Mouse (Mus musculus) forebrain, postnatal 0 days (tissue): Measurements from ENCODE around the gene Frrs1l. TPM values are rescaled to one million over a fixed set of nuclear protein-coding genes. Genes with fewer than 3 reads are reported as not detected.

ENCODE experiments used
- ATAC-seq: fragments of 200-750 bp; cut with Nextera tagmentation; 2 replicates; pipeline ENCODE4 v1.8.0; 2017; ENCODE audit warnings: mild to moderate bottlenecking, moderate library complexity
- DNase-seq: peaks from one replicate; pipeline ENCODE4 v3.0.0-alpha.2; 2015
- H3K27ac ChIP-seq: fragments of 300-500 bp; sonication (generic); 2 replicates; pipeline ENCODE4 v1.5.1; 2014; ENCODE audit warnings: low read depth, mild to moderate bottlenecking, antibody characterized with exemption, low read length, moderate library complexity, mixed read lengths
- H3K27me3 ChIP-seq: fragments of 300-500 bp; sonication (generic); 2 replicates; pipeline ENCODE4 v1.6.1; 2014; ENCODE audit warnings: mild to moderate bottlenecking, low read length, mixed read lengths; ENCODE audit not compliant: insufficient read depth
- H3K36me3 ChIP-seq: fragments of 300-500 bp; sonication (generic); 2 replicates; pipeline ENCODE4 v1.6.1; 2014; ENCODE audit warnings: mild to moderate bottlenecking, moderate library complexity; ENCODE audit not compliant: insufficient read depth
- H3K4me1 ChIP-seq: fragments of 300-500 bp; sonication (generic); 2 replicates; pipeline ENCODE4 v1.6.1; 2014; ENCODE audit warnings: antibody characterized with exemption; ENCODE audit not compliant: insufficient read depth
- H3K4me2 ChIP-seq: fragments of 300-500 bp; sonication (generic); 2 replicates; pipeline ENCODE4 v1.6.1; 2014; ENCODE audit warnings: low read depth, mild to moderate bottlenecking, moderate library complexity
- H3K4me3 ChIP-seq: fragments of 300-500 bp; sonication (generic); 2 replicates; pipeline ENCODE4 v1.5.1; 2014; ENCODE audit warnings: low read depth, low read length, mixed read lengths
- H3K9ac ChIP-seq: fragments of 300-500 bp; sonication (generic); 2 replicates; pipeline ENCODE4 v1.6.1; 2014; ENCODE audit warnings: mild to moderate bottlenecking
- H3K9me3 ChIP-seq: fragments of 300-500 bp; sonication (generic); 2 replicates; pipeline ENCODE4 v1.6.1; 2016; ENCODE audit warnings: low read length
- CTCF ChIP-seq: sonication (generic); IDR thresholded peaks from 2 replicates; pipeline ENCODE4 v1.5.1; 2016; ENCODE audit warnings: antibody characterized with exemption, control low read depth, low read depth
- WGBS: fragments of 180-500 bp; shearing (Covaris S2); extraction: QIAGEN DNeasy Blood & Tissue Kit; methylation state at CpG from one replicate; pipeline ENCODE4 v1.1.7; 2014; 5-methylcytosine and 5-hydroxymethylcytosine counted together
- polyA plus RNA-seq: library from polyadenylated mRNA; unstranded; fragments of >200 nt; fragmentation: Nextera tagmentation; extraction: Ambion mirVana; gene quantifications from 2 replicates; pipeline ENCODE4 v1.2.1, GENCODE M21; 2015
- total RNA-seq: library from RNA; depleted of rRNA; stranded (reverse); fragments of >200 nt; gene quantifications from 2 replicates; pipeline ENCODE4 v1.2.3, GENCODE M21; 2014

Gene Frrs1l
- total and polyA plus RNA-seq, 2 experiments from 2014 or later = 25.2 to 43.4 TPM

- no peak overlapping the region for H3K9ac ChIP-seq
- ATAC-seq = no peak
- H3K4me2 ChIP-seq = no peak overlapping the region
- TF ChIP-seq CTCF = no peak
- 86% methylated on average over 9 of the region's 9 CpGs for WGBS
- H3K4me1 ChIP-seq = peaks cover 7% of the 10 kb centered on the region; the same call in 1 of the 2 replicates
- no peaks in the 10 kb centered on the region for H3K36me3 ChIP-seq
- H3K27me3 ChIP-seq = no peaks in the 10 kb centered on the region
- no peaks in the 10 kb centered on the region for H3K9me3 ChIP-seq
- no peak overlapping the region for H3K4me3 ChIP-seq
- H3K27ac ChIP-seq = no peak overlapping the region
- no peak for DNase-seq
Observed at GRCm38 (mm10) chr4:57007717-57008116, 17.5 kb upstream of the Frrs1l start.

GRCm38 (mm10) chr4:57005011-57005410, 14.8 kb upstream of the Frrs1l start:
- WGBS = 48% methylated on average over 8 of the region's 8 CpGs
- H3K4me2 ChIP-seq = no peak overlapping the region
- DNase-seq (peak; percentile 78), ATAC-seq (peak; percentile 88)
- TF ChIP-seq CTCF = no peak
- no peaks in the 10 kb centered on the region for H3K27me3 ChIP-seq
- H3K36me3 ChIP-seq = no peaks in the 10 kb centered on the region
- H3K4me3 ChIP-seq = no peak overlapping the region
- H3K9me3 ChIP-seq = no peaks in the 10 kb centered on the region
- H3K4me1 ChIP-seq = peaks cover 7% of the 10 kb centered on the region; the same call in 1 of the 2 replicates
- no peak overlapping the region for H3K9ac ChIP-seq
- H3K27ac ChIP-seq = no peak overlapping the region

GRCm38 (mm10) chr4:57003886-57004285, 13.7 kb upstream of the Frrs1l start:
- H3K9ac ChIP-seq = no peak overlapping the region
- H3K27ac ChIP-seq = no peak overlapping the region
- WGBS = 81% methylated on average over 8 of the region's 8 CpGs
- H3K4me2 ChIP-seq = no peak overlapping the region
- no peaks in the 10 kb centered on the region for H3K9me3 ChIP-seq
- H3K4me3 ChIP-seq = no peak overlapping the region
- TF ChIP-seq CTCF = no peak
- no peak for DNase-seq
- H3K36me3 ChIP-seq = no peaks in the 10 kb centered on the region
- peaks cover 7% of the 10 kb centered on the region; the same call in 1 of the 2 replicates for H3K4me1 ChIP-seq
- ATAC-seq = no peak
- no peaks in the 10 kb centered on the region for H3K27me3 ChIP-seq

- no peaks in the 10 kb centered on the region for H3K9me3 ChIP-seq
- H3K4me1 ChIP-seq = peaks cover 7% of the 10 kb centered on the region; the same call in 1 of the 2 replicates
- 77% methylated on average over 3 of the region's 3 CpGs for WGBS
- no peak for DNase-seq
- no peak overlapping the region for H3K9ac ChIP-seq
- no peak for ATAC-seq
- H3K4me2 ChIP-seq = no peak overlapping the region
- no peak for TF ChIP-seq CTCF
- H3K27me3 ChIP-seq = no peaks in the 10 kb centered on the region
- no peak overlapping the region for H3K4me3 ChIP-seq
- no peak overlapping the region for H3K27ac ChIP-seq
- H3K36me3 ChIP-seq = no peaks in the 10 kb centered on the region
Observed at GRCm38 (mm10) chr4:57002751-57003150, 12.6 kb upstream of the Frrs1l start.

GRCm38 (mm10) chr4:57001437-57001836, 11.2 kb upstream of the Frrs1l start:
- no peak overlapping the region for H3K4me3 ChIP-seq
- no peak for DNase-seq
- no peak for TF ChIP-seq CTCF
- H3K27ac ChIP-seq = no peak overlapping the region
- no peaks in the 10 kb centered on the region for H3K36me3 ChIP-seq
- no peak overlapping the region for H3K4me2 ChIP-seq
- H3K4me1 ChIP-seq = peaks cover 7% of the 10 kb centered on the region; the same call in 1 of the 2 replicates
- H3K27me3 ChIP-seq = no peaks in the 10 kb centered on the region
- no peak overlapping the region for H3K9ac ChIP-seq
- 95% methylated on average over 2 of the region's 2 CpGs for whole genome bisulfite sequencing
- no peaks in the 10 kb centered on the region for H3K9me3 ChIP-seq
- ATAC-seq = no peak

- Histone ChIP-seq H3K4me3 (no peak overlapping the region), H3K27ac (no peak overlapping the region), H3K4me2 (no peak overlapping the region), H3K36me3 (no peaks in the 10 kb centered on the region), H3K27me3 (no peaks in the 10 kb centered on the region), H3K9me3 (no peaks in the 10 kb centered on the region), H3K9ac (no peak overlapping the region), H3K4me1 (no peaks in the 10 kb centered on the region)
- TF ChIP-seq CTCF = no peak
- ATAC-seq (no peak), DNase-seq (no peak)
- WGBS = 81% methylated on average over 7 of the region's 7 CpGs
Observed at GRCm38 (mm10) chr4:56993331-56993730, 3.1 kb upstream of the Frrs1l start.

GRCm38 (mm10) chr4:56991951-56992350, 1.8 kb upstream of the Frrs1l start:
- no peak for DNase-seq
- 56% methylated on average over 2 of the region's 2 CpGs for WGBS

More at GRCm38 (mm10) chr4:56991951-56992350, 1.8 kb upstream of the Frrs1l start:
- Histone ChIP-seq H3K4me2 (no peak overlapping the region), H3K36me3 (no peaks in the 10 kb centered on the region), H3K9me3 (no peaks in the 10 kb centered on the region), H3K9ac (no peak overlapping the region), H3K27ac (no peak overlapping the region), H3K27me3 (no peaks in the 10 kb centered on the region), H3K4me3 (no peak overlapping the region), H3K4me1 (no peaks in the 10 kb centered on the region)
- no peak for TF ChIP-seq CTCF
- no peak for ATAC-seq
